Mouse (Mus musculus) CD4-positive, CD25-positive, alpha-beta regulatory T cell, adult 2 months (primary cell): ENCODE data around the gene Sirt6.

Source experiments
- DNase-seq: peaks from one replicate; pipeline ENCODE4 v3.0.0-alpha.2; 2012; ENCODE audit warnings: low read depth, low spot score

The Sirt6 gene

GRCm38 (mm10) chr10:81626101-81626993 lies 1.2 kb downstream of the Sirt6 start:
- DNase-seq, result peak; percentile 32

GRCm38 (mm10) chr10:81623441-81623840 lies 4.2 kb downstream of the Sirt6 start:
- DNase-seq, result no peak

- DNase-seq, result no peak
These were observed 6.8 kb downstream of the Sirt6 start for GRCm38 (mm10) chr10:81620786-81621185.

- no peak for DNase-seq
These were observed 7.6 kb downstream of the Sirt6 start for GRCm38 (mm10) chr10:81619976-81620375.

- DNase-seq, result no peak
These were observed 12.1 kb downstream of the Sirt6 start for GRCm38 (mm10) chr10:81615486-81615885.

- no peak for DNase-seq
These were observed 14.8 kb downstream of the Sirt6 start for GRCm38 (mm10) chr10:81612779-81613178.

- DNase-seq, result no peak
These were observed 19.3 kb downstream of the Sirt6 start for GRCm38 (mm10) chr10:81608308-81608707.

GRCm38 (mm10) chr10:81605974-81606751 lies 21.4 kb downstream of the Sirt6 start, which contains the start of gene BC025920:
Gene BC025920 (plus strand): TSS chr10:81606270.
- peak; percentile 95 for DNase-seq

GRCm38 (mm10) chr10:81605666-81605973 lies 22.0 kb downstream of the Sirt6 start:
- no peak for DNase-seq

GRCm38 (mm10) chr10:81604968-81605665 lies 22.5 kb downstream of the Sirt6 start:
- DNase-seq, result peak; percentile 94

GRCm38 (mm10) chr10:81604019-81604967 lies 23.3 kb downstream of the Sirt6 start:
- DNase-seq, result no peak

GRCm38 (mm10) chr10:81602741-81603151 lies 24.9 kb downstream of the Sirt6 start:
- peak; percentile 84 for DNase-seq

GRCm38 (mm10) chr10:81601396-81601905 lies 26.1 kb downstream of the Sirt6 start:
- DNase-seq, result no peak

GRCm38 (mm10) chr10:81600738-81601203 lies 26.8 kb downstream of the Sirt6 start, which contains the start of gene Tle6:
Gene Tle6 (minus strand): TSS chr10:81601073.
- peak; percentile 93 for DNase-seq

- DNase-seq, result no peak
These were observed 27.5 kb downstream of the Sirt6 start for GRCm38 (mm10) chr10:81600096-81600495.

- DNase-seq, result no peak
These were observed 28.0 kb downstream of the Sirt6 start for GRCm38 (mm10) chr10:81599630-81600029.

GRCm38 (mm10) chr10:81598871-81599270 lies 28.7 kb downstream of the Sirt6 start:
- DNase-seq, result no peak

- DNase-seq, result no peak
These were observed 29.3 kb downstream of the Sirt6 start for GRCm38 (mm10) chr10:81598342-81598741.

GRCm38 (mm10) chr10:81597137-81597950 lies 30.3 kb downstream of the Sirt6 start:
- DNase-seq, result no peak

GRCm38 (mm10) chr10:81596611-81597010 lies 31.0 kb downstream of the Sirt6 start:
- DNase-seq, result no peak
